Mouse (Mus musculus) embryonic facial prominence, embryonic 15.5 days (tissue): ENCODE measurements around the gene Bcas2. TPM values are rescaled to one million over a fixed set of nuclear protein-coding genes. Genes with fewer than 3 reads are reported as not detected.

Source experiments
- ATAC-seq: fragments of 200-750 bp; cut with Nextera tagmentation; 2 replicates; pipeline ENCODE4 v1.8.0; 2017; ENCODE audit warnings: low read depth, moderate TSS enrichment; ENCODE audit not compliant: insufficient number of reproducible peaks, low FRiP score, low TSS enrichment
- H3K27ac ChIP-seq: fragments of 300-500 bp; sonication (generic); replicated peaks from 2 replicates; pipeline ENCODE4 v1.5.1; 2015; ENCODE audit warnings: mild to moderate bottlenecking, inconsistent platforms
- H3K27me3 ChIP-seq: fragments of 300-500 bp; sonication (generic); 2 replicates; pipeline ENCODE4 v1.6.1; 2015; ENCODE audit warnings: inconsistent platforms
- H3K36me3 ChIP-seq: fragments of 300-500 bp; sonication (generic); 2 replicates; pipeline ENCODE4 v1.6.1; 2015; ENCODE audit warnings: mild to moderate bottlenecking, inconsistent platforms
- H3K4me1 ChIP-seq: fragments of 300-500 bp; sonication (generic); 2 replicates; pipeline ENCODE4 v1.6.1; 2015; ENCODE audit warnings: inconsistent platforms
- H3K4me2 ChIP-seq: fragments of 300-500 bp; sonication (generic); replicated peaks from 2 replicates; pipeline ENCODE4 v1.6.1; 2015; ENCODE audit warnings: mild to moderate bottlenecking, inconsistent platforms
- H3K4me3 ChIP-seq: fragments of 300-500 bp; sonication (generic); replicated peaks from 2 replicates; pipeline ENCODE4 v1.5.1; 2015; ENCODE audit warnings: mild to moderate bottlenecking, inconsistent platforms
- H3K9ac ChIP-seq: fragments of 300-500 bp; sonication (generic); 2 replicates; pipeline ENCODE4 v1.6.1; 2015; ENCODE audit warnings: inconsistent platforms
- H3K9me3 ChIP-seq: fragments of 300-500 bp; sonication (generic); replicated peaks from 2 replicates; pipeline ENCODE4 v1.6.1; 2016; ENCODE audit warnings: inconsistent platforms
- WGBS: fragments of 180-500 bp; shearing (Covaris S2); methylation state at CpG from one replicate; pipeline ENCODE4 v1.1.7; 2015; 5-methylcytosine and 5-hydroxymethylcytosine counted together
- polyA plus RNA-seq: library from polyadenylated mRNA; unstranded; fragments of >200 nt; fragmentation: Nextera tagmentation; extraction: Ambion mirVana; gene quantifications from 2 replicates; pipeline ENCODE4 v1.2.1, GENCODE M21; 2015

The Bcas2 gene
- polyA plus RNA-seq, result 170 and 178 TPM in 2 replicates

- peak within 1 kb of the TSS; percentile 88 for H3K9ac ChIP-seq
- H3K27ac ChIP-seq, result peak within 1 kb of the TSS; percentile 77
- no peaks in the 10 kb centered on the region for H3K9me3 ChIP-seq
- ATAC-seq, result peak; percentile 95
- H3K4me2 ChIP-seq, result peak within 1 kb of the TSS; percentile 67
- H3K36me3 ChIP-seq, result peaks cover 42% of the 10 kb centered on the region
- H3K4me3 ChIP-seq, result peak within 1 kb of the TSS; percentile 89
- H3K27me3 ChIP-seq, result no peaks in the 10 kb centered on the region
- WGBS, result under 1% methylated on average over 56 of the region's 56 CpGs
- peaks cover 6% of the 10 kb centered on the region for H3K4me1 ChIP-seq
These were observed at the start of gene Bcas2 for GRCm38 (mm10) chr3:103171505-103172267. TSS of gene Bcas2 (plus strand) at chr3:103171655.

- Histone ChIP-seq H3K9me3 (no peaks in the 10 kb centered on the region), H3K4me2 (no peak overlapping the region), H3K4me3 (no peak overlapping the region), H3K27ac (no peak overlapping the region), H3K4me1 (0 out of 2 replicates have a peak, but pooled peaks cover 7% of the 10 kb centered on the region), H3K27me3 (no peaks in the 10 kb centered on the region), H3K9ac (no peak overlapping the region), H3K36me3 (no peaks in the 10 kb centered on the region)
- WGBS, result 81% methylated on average over 3 of the region's 3 CpGs
- ATAC-seq, result no peak
These were observed 47.8 kb upstream of the Bcas2 start for GRCm38 (mm10) chr3:103123636-103124035.

- Histone ChIP-seq H3K27me3 (no peaks in the 10 kb centered on the region), H3K27ac (no peak overlapping the region), H3K4me2 (no peak overlapping the region), H3K9me3 (no peaks in the 10 kb centered on the region), H3K4me3 (no peak overlapping the region), H3K4me1 (peaks cover 22% of the 10 kb centered on the region), H3K9ac (no peak overlapping the region), H3K36me3 (no peaks in the 10 kb centered on the region)
- no peak for ATAC-seq
- WGBS, result 94% methylated on average over 3 of the region's 3 CpGs
These were observed 45.3 kb upstream of the Bcas2 start for GRCm38 (mm10) chr3:103126138-103126537.

- WGBS, result 44% methylated on average over 2 of the region's 2 CpGs
- no peak for ATAC-seq
- H3K4me2 ChIP-seq, result no peak overlapping the region
- H3K4me1 ChIP-seq, result peaks cover 22% of the 10 kb centered on the region
- H3K9ac ChIP-seq, result no peak overlapping the region
- no peaks in the 10 kb centered on the region for H3K27me3 ChIP-seq
- H3K36me3 ChIP-seq, result peaks cover 5% of the 10 kb centered on the region; the same call in 1 of the 2 replicates
- H3K27ac ChIP-seq, result no peak overlapping the region
- H3K9me3 ChIP-seq, result no peaks in the 10 kb centered on the region
- no peak overlapping the region for H3K4me3 ChIP-seq
These were observed 44.3 kb upstream of the Bcas2 start for GRCm38 (mm10) chr3:103127177-103127576.

GRCm38 (mm10) chr3:103127721-103128120 is 43.7 kb upstream of the Bcas2 start:
- Histone ChIP-seq H3K27ac (no peak overlapping the region), H3K9ac (no peak overlapping the region), H3K27me3 (no peaks in the 10 kb centered on the region), H3K4me1 (peaks cover 22% of the 10 kb centered on the region), H3K4me3 (no peak overlapping the region), H3K9me3 (no peaks in the 10 kb centered on the region), H3K36me3 (peaks cover 10% of the 10 kb centered on the region), H3K4me2 (no peak overlapping the region)
- 63% methylated on average over 5 of the region's 5 CpGs for WGBS
- no peak for ATAC-seq

GRCm38 (mm10) chr3:103128251-103128650 is 43.2 kb upstream of the Bcas2 start:
- Histone ChIP-seq H3K4me2 (no peak overlapping the region), H3K4me3 (no peak overlapping the region), H3K27ac (0 out of 2 replicates have a peak overlapping the region, but pooled peaks have one; percentile 22), H3K9ac (no peak overlapping the region), H3K36me3 (peaks cover 10% of the 10 kb centered on the region), H3K27me3 (no peaks in the 10 kb centered on the region), H3K9me3 (no peaks in the 10 kb centered on the region), H3K4me1 (peaks cover 22% of the 10 kb centered on the region)
- 30% methylated on average over 4 of the region's 4 CpGs for WGBS
- no peak for ATAC-seq

GRCm38 (mm10) chr3:103129367-103130159 is 41.9 kb upstream of the Bcas2 start:
- 0 out of 2 replicates have a peak overlapping the region, but pooled peaks have one; percentile 7 for H3K27ac ChIP-seq
- H3K27me3 ChIP-seq, result no peaks in the 10 kb centered on the region
- ATAC-seq, result no peak
- no peak overlapping the region for H3K4me2 ChIP-seq
- H3K36me3 ChIP-seq, result peaks cover 10% of the 10 kb centered on the region
- H3K9me3 ChIP-seq, result no peaks in the 10 kb centered on the region
- no peak overlapping the region for H3K4me3 ChIP-seq
- peaks cover 22% of the 10 kb centered on the region for H3K4me1 ChIP-seq
- WGBS, result 68% methylated on average over 8 of the region's 8 CpGs
- no peak overlapping the region for H3K9ac ChIP-seq

- H3K27me3 ChIP-seq, result no peaks in the 10 kb centered on the region
- no peak for ATAC-seq
- H3K4me3 ChIP-seq, result no peak overlapping the region
- WGBS, result 34% methylated on average over 6 of the region's 6 CpGs
- no peak overlapping the region for H3K4me2 ChIP-seq
- peaks cover 22% of the 10 kb centered on the region for H3K4me1 ChIP-seq
- peaks cover 10% of the 10 kb centered on the region for H3K36me3 ChIP-seq
- peak overlapping the region; percentile 14; the same call in 1 of the 2 replicates for H3K27ac ChIP-seq
- H3K9me3 ChIP-seq, result no peaks in the 10 kb centered on the region
- H3K9ac ChIP-seq, result no peak overlapping the region
These were observed 41.2 kb upstream of the Bcas2 start for GRCm38 (mm10) chr3:103130236-103130751.

- 76% methylated on average over 10 of the region's 10 CpGs for WGBS
- peaks cover 14% of the 10 kb centered on the region for H3K36me3 ChIP-seq
- H3K9me3 ChIP-seq, result no peaks in the 10 kb centered on the region
- no peak overlapping the region for H3K27ac ChIP-seq
- H3K4me2 ChIP-seq, result no peak overlapping the region
- H3K4me3 ChIP-seq, result no peak overlapping the region
- H3K4me1 ChIP-seq, result peaks cover 20% of the 10 kb centered on the region
- H3K9ac ChIP-seq, result no peak overlapping the region
- no peaks in the 10 kb centered on the region for H3K27me3 ChIP-seq
- ATAC-seq, result no peak
These were observed 38.4 kb upstream of the Bcas2 start for GRCm38 (mm10) chr3:103133098-103133497.

- H3K4me3 ChIP-seq, result no peak overlapping the region
- no peak overlapping the region for H3K4me2 ChIP-seq
- WGBS, result 42% methylated on average over 4 of the region's 4 CpGs
- no peaks in the 10 kb centered on the region for H3K9me3 ChIP-seq
- H3K4me1 ChIP-seq, result 0 out of 2 replicates have a peak, but pooled peaks cover 17% of the 10 kb centered on the region
- ATAC-seq, result no peak
- peaks cover 14% of the 10 kb centered on the region for H3K36me3 ChIP-seq
- no peaks in the 10 kb centered on the region for H3K27me3 ChIP-seq
- H3K9ac ChIP-seq, result no peak overlapping the region
- no peak overlapping the region for H3K27ac ChIP-seq
These were observed 34.9 kb upstream of the Bcas2 start for GRCm38 (mm10) chr3:103136414-103137077.
